Mouse (Mus musculus) c-Kit-positive CD71-positive TER-119-negative erythroid progenitor cells, embryonic 14.5 days (primary cell): Measurements from ENCODE around the gene Rbpms2.
"Not testable (repeated sequence)": the region's sequence is repeated elsewhere in the genome, so short reads cannot be mapped to it uniquely, and the experiment has no call there.

Experiments used
- DNase-seq: peaks from one replicate; pipeline ENCODE4 v3.0.0-alpha.2; 2013; ENCODE audit warnings: low read depth

Rbpms2 gene

DNA sequence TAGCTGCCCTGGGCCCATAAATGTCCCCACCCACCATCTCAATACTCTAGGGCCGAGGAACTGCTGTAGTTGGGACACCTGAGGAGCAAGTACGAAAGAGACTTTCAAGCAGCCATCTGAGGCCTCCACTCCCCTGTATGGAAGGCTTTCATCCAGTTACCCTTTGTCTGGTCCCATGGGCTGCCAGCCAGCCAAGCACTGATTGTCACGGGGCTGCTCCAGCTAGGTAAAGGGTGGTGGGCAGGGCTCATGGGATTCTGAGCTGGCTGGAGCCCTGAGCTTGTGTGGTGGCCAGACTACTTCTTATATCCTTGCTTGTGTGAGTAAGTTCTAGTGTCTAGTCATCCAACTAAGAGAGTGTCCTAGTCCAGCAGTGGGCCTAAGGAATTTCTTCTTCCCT lies 27.8 kb downstream of the Rbpms2 start:
- no peak for DNase-seq

DNA sequence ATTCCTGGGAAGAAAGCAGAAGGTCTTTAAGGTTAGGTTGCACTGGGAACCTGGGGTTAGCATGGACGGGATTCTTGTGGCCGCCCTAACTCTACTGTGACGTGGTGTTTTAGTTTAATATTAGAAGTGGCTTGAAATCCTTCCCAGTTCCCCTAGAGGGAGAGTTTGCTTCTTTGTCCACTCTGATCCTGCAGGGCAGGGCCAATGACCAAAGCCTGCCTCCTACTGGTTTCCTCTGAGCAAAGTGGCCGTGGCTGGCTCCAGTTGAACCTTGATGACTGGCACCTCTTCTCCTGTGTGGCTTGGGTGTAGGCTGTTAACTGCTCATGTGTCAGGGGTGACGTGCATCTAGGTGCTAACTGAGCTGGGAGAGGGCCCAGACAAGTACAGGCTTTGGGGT lies 31.6 kb downstream of the Rbpms2 start:
- DNase-seq, result no peak

DNA sequence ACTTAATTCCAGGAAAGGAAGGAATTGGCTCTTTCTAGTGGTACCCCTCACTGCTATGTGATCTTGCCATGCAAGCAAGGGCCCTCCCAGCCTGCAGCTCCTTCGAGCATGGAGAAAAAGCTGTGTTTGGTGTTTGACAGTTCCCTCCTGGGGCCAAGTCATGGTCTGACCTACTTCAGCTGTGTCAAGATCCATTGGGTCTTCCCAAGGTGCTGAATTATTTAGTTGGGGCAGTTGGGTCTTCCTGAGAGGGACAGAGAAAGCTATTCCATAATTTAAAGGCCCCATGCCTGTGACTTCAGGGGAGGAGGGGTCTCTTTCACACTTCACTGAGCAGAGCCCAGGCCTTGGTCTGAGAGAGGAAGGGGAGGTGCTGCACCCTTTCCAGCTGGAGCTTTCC lies 32.0 kb downstream of the Rbpms2 start:
- no peak for DNase-seq

DNA sequence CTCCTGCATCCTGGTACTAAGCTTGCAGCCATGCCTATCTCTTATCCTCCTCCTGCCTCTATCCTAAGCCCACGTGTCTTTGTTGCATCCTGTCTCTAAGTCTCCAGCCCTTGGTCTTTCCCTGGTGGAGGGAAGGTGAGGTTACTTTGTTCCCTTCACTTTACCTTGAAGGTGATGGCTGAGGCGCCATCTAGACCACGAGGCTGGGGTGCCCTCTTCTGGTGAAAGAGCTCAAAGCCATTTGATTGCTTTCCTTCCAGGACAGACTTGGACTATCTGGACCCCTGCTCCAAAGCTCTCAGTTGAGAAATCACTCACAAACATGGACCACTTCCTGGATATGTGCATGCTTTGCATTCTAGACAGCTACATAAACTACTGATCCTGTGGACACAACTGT lies 34.7 kb downstream of the Rbpms2 start:
- no peak for DNase-seq

DNA sequence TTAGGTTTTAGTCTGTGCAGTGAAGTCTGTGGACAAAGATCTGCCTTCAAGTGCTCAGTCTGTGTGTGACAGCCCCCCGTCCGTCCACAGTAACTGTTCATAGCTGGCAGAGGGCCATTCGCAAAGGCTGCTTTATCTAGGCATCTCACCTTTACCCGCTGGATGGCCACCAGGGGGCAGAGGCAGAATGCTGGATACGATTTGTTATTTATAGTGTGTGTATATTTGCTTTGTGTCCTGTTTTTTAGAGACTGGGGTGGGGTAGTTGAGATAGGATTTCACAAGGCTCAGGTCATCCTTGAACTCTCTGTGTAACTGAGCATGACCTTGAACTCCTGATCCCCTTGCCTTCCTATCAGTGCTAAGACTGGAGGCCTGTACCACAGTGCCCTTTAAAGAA lies 36.6 kb downstream of the Rbpms2 start:
- DNase-seq, result peak; percentile 61

DNA sequence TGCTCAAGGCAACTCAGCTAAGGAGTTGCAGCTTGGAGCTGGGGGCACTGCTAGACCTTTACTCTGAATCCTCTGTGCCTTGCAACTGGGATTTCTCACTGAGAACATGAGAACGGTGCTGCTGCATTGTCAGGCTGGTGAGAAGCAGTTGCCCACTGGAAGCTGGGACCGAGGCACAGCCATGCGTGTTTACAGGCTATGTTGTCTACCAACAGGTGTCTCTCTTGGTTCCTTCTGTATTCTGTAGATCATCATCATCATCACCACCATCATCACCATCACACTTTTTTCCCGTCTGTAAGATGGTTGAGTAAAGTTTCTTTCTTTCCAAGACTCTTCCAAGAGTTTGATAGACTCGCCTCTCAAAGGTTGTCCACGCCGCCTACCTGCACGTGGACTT lies 38.3 kb downstream of the Rbpms2 start, which contains the start of gene Oaz2:
Gene Oaz2 (plus strand): TSS at position 301 of the 400 bp plus-strand sequence.
- DNase-seq, result no peak

DNA sequence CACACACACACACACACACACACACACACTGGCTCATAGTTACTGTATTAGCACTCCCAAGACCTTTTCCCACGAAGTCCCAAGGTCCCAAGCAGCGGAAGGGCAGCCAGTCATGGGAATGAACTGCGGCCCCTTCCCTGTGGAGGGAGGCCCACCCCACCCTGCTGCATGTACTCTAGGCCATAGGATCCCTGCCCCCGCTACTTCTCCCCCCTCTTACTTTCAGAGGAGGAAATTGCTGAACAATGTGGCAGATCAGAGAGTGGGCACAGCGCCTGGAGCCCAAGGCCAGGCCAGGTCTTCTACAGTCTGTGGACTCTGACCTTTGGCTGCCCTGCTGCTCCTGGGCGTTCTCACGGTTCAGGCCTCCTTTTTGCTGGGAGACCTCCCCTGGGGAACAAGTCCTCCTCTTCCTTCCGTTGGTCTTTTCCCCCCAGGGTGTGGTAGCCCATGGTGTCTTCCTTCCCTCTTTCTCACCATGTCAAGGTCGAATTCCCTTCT lies 42.0 kb downstream of the Rbpms2 start:
- no peak for DNase-seq

DNA sequence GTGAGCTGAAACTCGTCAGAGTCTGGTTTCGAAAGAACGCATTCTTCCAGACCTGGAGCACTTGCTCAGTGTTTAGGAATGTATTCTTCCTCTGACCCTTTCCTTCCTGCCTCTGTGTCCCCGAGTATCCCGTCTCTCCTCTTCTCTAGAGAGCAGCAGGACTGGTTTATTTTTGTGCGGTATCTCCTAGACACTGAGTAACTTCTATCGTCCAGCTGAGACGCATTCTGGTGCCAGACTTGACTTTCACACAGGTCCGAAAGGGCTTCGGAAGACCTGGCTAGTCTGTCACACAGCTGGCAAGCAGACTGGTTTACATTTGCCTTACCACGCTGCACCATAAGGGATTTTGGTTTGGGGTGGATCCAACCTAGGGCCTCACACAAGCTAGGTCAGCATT lies 43.5 kb downstream of the Rbpms2 start:
- DNase-seq, result no peak

DNA sequence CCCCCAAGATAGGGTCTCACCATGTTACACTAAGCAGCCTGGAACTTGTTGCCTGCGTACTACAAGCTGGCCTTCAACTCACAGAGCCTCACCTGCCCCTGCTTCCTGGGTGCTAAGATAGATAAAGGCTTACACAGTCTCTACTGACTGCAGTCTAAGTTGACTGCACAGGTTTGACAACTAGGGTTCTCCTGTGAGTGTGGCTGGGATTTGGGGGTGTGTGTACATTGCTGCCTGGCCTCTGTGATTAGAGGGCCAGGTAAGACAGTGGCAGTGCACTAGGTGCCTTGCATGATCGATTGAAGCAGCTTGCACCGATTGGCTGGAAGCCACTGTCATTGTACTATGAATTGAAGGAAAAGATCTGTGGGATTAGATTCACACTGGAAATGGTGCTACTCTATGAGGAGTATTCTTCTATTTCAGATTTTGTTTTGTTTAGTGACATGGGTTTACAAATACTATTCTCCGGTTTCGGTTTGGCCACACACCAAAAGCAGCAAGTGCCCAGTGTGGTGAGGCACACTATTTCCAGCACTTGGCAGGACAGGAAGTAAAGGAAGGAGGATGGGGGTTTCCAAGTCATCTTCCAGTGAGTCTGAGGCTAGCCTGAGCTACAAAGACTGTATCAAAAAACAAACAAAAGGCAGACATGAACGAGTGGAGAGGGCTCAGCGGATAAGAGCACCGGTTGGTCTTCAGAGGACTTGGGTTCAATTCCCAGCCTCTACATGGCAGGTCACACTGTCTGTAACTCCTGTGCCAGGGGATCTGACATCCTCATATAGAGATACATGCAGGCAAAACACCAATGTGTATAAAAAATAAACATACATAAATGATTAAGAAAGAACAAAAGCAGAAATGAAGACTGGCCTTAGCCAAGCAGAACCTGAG lies 46.3 kb downstream of the Rbpms2 start:
- no peak for DNase-seq

DNA sequence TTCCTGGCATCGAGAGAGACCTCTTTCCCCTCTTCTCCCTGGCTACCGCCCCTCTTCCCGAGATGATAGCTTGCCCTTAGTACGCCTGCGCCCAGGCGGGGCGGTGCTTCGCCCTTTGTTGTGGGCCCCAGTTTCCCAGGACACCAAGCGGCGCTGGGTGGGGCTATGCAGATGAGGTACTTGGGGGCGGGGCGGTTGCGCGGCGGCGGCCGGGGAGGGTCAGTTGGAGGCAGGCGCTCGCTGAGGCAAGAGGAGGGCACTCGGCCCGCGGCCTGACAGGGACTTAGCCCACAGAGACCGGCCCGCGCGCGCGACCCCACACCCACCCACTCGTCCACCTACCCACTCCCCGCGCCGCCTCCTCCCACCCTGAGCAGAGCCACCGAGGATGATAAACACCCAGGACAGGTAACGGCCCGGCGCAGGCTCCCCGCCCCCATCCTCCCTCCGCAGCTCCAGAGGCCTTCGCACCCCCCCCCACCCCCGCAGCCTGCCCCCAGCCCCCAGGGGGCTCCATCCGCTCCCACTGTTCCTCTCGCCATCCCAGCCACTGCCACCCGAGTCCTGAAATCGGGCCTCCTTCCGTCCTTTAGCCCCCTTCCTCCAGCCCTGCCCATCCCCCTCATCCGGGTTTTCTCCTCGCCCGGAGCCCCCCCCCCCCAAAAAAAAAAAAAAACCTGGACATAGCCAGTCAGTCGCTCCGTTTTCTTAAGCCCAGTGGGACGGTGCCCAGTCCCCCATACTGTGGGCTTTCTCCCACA lies 47.1 kb downstream of the Rbpms2 start:
- peak; percentile 91 for DNase-seq

DNA sequence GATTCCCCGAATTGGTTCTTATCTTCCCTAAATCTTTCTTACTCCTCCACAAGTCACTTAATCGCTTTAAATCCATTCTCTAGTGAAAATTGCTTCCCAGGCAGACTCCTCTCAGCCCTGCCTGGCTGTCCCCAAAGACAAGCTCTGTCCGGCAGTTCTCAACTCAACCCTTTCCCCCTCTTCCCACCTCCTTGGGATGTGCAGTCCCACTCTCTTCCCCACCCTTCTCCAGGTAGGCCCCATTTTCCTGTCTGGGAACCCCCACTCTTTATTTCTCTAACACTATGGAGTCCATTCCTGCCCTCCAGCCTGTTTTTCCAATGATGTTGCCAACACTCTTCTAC lies 47.6 kb downstream of the Rbpms2 start:
- DNase-seq, result no peak

DNA sequence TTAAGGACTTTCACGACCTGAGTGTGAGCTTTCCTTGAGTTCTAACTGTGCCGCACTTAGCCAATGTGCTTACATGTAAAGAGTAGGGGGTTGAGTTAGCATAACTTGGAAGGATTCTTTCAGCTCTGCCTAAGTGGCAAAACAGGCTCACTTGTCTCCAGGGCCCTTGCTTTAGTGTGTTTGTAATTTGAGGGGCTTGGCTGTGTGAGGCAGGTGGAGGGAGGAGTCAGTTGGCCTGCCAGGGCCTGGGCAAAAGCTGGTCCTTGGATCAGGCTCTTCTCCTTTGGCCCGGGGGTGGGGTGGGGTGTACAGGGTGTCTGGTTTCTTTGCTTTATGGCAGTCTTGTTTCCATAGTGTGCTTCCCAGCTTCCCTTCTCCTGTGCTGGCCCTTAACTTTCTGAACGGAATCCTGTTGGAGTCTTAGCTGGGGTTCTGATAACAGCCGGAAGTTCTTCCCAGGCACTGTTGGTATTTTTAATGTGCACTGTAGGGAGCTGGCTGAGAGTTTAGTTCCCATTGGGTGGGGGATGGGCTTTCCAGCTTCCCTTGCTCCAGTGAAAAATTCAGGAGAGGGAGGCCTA lies 49.8 kb downstream of the Rbpms2 start:
- no peak for DNase-seq

DNA sequence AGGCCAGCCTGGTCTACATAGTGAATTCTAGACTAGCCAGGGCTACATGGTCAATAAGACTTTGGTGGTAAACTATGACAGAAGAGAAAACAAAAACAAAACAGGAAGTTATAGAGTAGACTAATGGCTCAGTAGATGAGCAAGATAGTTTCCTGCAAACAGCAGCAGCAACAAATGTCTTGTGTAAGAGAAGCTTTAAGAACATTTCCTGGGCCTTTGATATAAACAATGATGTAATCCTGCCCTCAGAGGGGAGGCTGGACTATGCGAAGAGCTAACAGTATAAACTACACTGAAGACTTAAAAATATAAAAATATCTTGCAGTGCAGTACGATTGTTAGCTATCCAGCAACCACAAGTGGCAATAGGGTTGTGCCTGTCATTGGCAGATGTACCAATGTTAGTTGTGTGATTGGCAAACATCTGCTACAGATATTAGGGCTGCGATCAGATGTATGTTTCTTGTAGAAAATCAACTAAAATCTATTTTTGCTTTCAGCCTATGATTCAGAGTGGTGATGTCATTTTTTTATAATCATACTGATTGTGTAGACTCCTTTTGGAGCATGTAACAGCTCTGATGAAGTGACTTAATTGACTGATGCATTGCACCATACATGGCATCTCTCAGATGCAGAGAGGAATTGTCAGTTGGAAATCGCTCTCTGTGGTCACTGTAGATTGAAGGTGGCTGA lies 51.6 kb downstream of the Rbpms2 start:
- DNase-seq, result no peak

DNA sequence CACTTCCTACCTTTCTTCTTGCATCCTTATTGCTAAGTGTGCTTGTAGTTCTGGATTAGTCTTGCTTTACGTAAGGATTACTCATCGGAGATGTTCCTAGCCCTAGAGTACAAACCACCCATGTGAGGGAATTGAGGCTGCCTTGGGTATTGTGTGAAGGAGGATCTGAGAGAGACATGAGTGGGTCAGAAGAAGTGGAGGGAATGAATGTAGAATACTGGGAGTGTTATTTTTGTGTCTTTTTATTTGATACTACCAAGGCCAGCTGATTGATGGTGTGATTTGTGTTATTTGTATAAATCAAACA lies 52.1 kb downstream of the Rbpms2 start:
- no peak for DNase-seq

DNA sequence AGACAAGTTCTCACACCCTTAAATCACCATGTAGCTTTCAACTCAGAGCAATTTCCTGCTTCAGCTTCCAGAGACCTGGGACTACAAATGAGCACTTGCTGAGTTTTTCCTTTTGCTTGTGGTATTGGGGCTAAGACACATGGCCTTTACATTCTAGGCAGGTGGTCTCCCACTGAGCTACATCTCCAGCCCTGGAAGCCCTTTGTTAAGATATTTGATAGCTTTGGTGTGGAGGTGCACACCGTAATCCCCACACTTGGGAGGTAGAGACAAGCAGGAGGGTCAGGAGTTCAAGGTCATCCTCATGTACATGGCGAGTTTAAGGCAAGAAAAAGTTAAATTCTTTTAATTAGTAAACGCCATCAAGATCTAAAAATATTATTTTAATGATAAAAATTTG lies 52.7 kb downstream of the Rbpms2 start:
- no peak for DNase-seq

DNA sequence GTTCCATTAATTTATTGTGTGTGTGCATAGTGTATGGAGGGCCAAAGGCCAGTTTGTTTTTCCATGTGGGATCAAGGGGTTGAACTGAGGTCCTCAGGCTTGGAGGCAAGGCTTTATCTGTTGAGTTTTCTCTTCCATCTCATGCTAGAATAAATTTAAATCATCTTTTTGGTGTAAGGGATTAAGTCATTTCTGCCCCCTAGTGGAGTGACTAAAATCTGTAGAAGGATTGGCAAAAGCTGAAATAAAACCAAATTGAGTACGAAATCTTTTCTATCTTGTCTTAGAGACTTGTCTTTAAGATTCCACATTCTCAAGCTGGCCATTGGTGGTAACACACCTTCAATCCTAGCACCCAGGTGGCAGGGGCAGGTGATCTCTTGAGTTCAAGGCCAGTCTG lies 53.5 kb downstream of the Rbpms2 start:
- DNase-seq, result no peak

DNA sequence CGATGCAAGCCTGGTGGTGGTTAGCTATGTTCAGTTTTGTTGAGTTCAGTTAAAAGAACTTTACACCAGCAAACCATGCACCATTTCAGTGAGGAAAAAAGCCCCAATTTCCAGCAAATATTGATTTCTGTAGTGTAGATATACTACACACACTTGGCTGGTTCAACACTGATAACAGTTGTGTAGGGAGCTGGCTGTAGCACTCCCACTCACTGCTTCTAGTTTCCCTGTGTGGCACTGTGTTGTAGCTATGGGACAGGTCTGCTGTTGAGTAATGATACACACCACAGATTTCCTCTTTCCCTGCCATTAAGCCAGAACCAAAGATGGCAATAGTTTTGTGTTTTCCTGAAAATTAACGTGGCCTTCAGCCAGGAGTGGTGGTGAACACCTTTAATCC lies 55.3 kb downstream of the Rbpms2 start:
- DNase-seq, result no peak

DNA sequence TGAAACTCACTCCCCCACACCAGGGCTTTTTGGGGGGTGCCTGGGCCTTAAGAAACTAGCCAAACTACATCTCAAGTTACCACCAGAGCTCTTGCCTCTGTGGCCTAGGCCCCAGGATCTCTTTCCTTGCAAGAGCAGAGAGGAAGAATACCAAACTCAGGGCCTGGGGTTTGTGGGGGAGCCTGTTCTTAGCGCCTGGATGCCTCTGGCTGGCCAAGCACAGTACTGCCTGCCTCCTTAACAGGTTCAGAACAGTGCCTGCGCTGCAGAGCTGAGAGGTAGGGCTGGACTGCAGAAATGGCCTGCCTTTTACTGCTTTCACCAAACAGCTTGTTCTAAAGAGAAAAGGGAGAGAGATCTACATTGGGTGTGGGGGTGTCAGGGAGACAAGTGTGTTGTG lies 60.4 kb downstream of the Rbpms2 start:
- DNase-seq, result not testable (repeated sequence)

DNA sequence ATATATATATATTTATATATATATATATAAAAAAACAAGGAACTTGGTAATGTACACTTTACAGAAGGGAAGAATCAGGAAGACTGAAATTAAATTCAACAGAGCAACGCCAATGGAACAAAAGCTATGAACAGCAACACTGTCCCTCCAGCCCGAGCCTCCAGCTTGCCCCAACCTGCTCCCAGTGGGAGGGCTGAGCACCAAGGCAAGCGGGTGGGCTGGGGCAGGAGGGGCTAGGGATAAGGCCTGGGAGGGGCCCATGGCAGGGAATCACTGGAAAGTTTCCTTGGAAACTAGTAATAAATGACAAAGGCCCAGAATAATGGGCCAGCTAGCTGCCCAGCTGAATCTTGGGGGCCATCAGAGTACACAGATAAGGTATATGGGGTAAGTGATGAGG lies 63.0 kb downstream of the Rbpms2 start:
- no peak for DNase-seq

DNA sequence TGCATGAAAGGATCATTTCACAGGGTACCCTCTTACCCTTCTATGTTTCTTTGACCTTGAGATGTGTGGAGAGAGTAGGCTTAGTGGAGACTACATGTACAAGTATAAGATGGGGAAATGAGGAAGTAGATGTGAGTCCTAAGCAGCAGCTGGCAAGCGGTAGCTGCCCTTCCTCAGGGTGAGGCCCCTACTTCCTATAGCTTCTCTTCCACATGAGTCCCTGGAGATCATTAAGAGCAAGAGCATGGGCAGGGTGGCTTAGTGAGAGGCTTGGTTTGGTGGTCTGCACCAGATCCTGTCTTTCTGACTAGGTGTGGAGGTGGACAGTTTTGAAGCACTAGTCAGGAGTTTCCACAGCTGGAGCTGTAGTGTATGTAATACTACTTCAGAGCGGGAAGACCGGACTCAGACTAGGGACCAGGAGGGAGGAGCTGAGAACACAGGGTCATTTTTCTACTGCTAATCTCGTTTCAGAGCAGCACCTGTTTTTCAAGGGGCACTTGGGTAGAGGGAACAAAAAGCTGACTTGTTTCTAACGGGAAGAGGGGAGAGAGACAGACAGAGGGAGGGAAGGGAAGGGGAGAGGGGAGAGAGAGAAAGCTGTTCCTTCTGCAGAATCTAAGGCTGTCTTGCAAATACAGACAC lies 63.6 kb downstream of the Rbpms2 start:
- DNase-seq, result no peak

DNA sequence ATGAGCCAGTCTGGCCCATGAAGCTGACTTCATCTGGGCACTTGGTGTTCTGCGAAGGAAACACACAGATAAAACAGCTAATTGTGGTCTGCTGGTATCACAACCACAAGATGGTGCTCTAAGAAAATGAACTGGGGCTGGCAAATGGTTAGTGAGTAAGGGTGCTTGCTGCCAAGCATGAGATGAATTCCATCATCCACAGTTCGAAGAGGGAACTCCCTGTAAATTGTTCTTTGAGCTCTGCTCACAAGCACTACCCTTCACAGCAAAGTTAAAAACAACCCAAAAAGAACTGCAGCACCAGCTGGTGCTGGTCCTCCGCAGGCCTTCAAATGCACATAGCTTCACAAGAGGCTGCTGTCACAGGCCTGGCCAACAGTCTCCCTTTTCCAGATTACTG lies 66.2 kb downstream of the Rbpms2 start:
- DNase-seq, result no peak

DNA sequence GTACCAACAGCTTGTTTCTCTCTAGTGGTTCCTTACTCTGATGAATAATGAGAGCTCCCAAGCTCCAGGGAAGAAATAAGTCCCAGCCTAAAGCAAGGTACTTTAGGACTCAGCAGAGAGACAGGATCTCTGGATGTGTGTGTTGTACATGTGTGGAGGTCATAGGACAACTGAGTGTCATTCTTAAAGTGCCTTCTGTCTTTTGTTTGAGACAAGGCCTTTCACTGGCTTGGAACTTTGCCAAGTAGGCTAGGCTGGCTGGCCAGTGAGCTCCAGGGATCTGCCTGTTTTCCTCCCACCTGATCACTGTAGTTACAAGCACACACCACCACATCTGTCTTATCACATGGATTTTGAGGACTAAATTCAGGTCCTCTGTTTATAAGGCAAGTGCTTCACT lies 66.9 kb downstream of the Rbpms2 start:
- no peak for DNase-seq
